Mouse (Mus musculus) thymus, adult 18-20 months (tissue): Measurements from ENCODE around the gene Shroom2.
"Not testable (repeated sequence)": the region's sequence is repeated elsewhere in the genome, so short reads cannot be mapped to it uniquely, and the experiment has no call there.

Experiments
- DNase-seq, 2 experiments: peaks; one replicate each; pipeline ENCODE4 v3.0.0; 2022; ENCODE audit warnings: mixed read lengths in 2 of 2

Gene Shroom2

GRCm38 (mm10) chrX:152768891-152769599 is at the start of gene Shroom2:
Gene Shroom2 (minus strand): TSS chrX:152769465.
- DNase-seq, result no peak

GRCm38 (mm10) chrX:152818996-152819395 is 49.7 kb upstream of the Shroom2 start:
- no peak for DNase-seq

DNA sequence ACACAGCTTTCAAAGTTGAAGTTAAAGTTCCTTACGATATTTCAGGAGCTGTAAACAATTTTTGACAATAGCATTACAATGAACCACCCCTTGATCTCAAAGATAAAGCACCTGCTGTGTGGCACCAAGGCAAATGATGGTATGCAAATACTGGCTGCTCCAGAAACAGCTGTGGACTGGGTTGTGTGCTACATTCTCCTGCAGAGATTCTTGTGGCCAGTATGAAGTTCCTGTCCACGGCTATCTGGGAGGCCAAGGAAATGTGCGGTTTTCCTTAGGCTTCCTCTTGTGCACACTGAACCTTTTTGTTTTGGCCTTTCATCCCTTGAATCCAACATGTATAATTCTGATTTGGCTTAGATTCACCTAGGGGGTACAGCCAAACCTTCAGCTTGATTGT is 44.1 kb upstream of the Shroom2 start:
- no peak for DNase-seq

DNA sequence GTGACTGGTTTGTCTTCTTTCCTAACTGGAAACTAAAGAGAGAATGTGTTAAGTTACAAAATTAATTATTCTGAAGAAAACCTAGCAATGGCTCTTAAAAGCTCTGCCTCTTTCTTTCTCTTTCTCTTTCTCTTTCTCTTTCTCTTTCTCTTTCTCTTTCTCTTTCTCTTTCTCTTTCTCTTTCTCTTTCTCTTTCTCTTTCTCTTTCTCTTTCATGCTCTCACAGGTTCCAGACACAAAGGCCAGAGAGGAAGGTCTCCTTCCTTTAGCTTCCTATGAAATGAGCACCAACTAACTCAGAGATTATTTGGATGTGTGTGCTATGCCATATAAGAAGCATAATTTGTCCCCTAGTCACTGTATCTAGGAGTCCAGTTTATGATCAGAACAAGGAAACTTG is 36.1 kb upstream of the Shroom2 start:
- no peak for DNase-seq

GRCm38 (mm10) chrX:152788611-152789010 is 19.3 kb upstream of the Shroom2 start:
- no peak for DNase-seq

- DNase-seq, result no peak
These were observed 18.9 kb upstream of the Shroom2 start for GRCm38 (mm10) chrX:152788129-152788528.

GRCm38 (mm10) chrX:152781720-152782403 is 12.6 kb upstream of the Shroom2 start, which contains the start of gene Gpr143:
Gene Gpr143 (plus strand): TSS chrX:152781921.
- DNase-seq, result no peak

GRCm38 (mm10) chrX:152769600-152770157 is 414 bp upstream of the Shroom2 start:
- DNase-seq, result no peak

DNA sequence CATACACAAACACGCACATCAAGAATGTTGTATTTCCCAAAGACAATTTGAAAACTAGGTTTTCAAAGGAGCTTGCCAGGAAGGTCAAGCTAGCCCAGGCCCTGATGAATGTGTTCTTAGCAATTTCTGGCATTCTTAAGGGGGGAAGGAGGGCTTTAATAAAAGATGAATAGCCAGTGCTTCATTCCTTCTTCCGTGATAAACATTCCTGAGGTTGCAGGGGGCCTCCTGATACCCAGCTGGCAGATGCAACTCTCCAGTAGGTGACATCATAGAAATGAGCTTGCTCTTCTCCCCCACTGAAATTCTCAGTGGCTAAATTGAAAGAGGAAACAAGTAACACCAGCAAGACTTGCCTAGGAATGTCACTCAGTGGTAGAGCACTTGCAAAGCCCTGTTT is 5.1 kb downstream of the Shroom2 start:
- DNase-seq, result no peak

- no peak for DNase-seq
These were observed 6.4 kb downstream of the Shroom2 start for GRCm38 (mm10) chrX:152762855-152763254.

GRCm38 (mm10) chrX:152762437-152762836 is 6.8 kb downstream of the Shroom2 start:
- DNase-seq, result no peak

DNA sequence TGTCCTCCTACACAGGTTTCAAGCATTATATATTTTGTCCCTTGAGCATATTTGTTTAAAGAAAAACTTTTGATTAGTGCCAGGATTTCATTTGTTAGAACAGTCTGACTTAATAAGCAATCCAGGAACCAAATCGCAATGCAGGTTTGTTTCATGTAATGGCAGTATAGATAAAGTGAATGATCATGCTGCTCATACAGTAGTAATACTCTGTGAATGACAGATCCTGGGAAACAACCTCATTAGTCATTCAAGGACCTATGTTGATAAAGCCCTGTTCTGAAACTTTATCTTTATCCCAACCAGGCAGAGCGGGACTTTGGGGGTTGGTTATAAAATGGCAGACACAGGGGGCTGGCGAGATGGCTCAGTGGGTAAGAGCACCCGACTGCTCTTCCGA is 13.0 kb downstream of the Shroom2 start:
- DNase-seq, result no peak

DNA sequence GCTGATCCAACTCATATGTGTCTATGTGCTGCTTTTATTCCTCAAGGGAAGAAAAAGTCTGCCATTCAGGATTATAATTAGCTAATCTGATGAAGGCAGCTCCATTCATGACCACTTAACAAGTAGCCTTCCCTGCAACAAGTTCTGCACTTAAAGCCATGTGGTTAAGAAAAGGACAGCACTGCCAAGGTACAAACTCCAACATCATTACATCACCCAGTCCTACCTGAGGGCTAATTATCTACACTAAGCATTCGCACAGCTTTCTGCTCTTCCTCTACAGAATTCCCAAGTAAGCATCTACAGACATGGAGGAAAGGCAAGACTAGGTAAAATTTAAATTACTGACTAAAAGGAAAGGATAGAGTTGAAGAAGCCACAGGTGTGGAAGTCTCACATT is 13.4 kb downstream of the Shroom2 start:
- DNase-seq, result no peak

GRCm38 (mm10) chrX:152745925-152746324 is 23.3 kb downstream of the Shroom2 start:
- no peak for DNase-seq

DNA sequence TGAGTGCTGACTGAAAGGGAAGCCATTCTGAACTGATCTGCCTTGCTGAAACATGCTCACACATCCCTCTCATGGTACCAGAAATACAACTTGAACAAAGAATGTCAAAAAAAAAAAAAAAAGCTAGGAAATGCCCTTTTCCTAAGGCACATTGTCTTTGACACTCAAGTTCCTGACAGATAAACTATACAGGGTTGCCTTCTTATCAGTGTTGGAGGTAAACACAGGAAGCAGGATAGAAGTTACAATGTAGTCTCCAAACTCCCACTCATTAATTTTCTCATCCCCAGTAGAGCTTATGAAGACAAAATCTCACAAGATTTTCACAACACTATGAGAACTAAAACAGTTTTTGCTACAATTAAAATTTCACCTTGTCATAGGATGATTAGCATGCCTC is 25.6 kb downstream of the Shroom2 start:
- no peak for DNase-seq

DNA sequence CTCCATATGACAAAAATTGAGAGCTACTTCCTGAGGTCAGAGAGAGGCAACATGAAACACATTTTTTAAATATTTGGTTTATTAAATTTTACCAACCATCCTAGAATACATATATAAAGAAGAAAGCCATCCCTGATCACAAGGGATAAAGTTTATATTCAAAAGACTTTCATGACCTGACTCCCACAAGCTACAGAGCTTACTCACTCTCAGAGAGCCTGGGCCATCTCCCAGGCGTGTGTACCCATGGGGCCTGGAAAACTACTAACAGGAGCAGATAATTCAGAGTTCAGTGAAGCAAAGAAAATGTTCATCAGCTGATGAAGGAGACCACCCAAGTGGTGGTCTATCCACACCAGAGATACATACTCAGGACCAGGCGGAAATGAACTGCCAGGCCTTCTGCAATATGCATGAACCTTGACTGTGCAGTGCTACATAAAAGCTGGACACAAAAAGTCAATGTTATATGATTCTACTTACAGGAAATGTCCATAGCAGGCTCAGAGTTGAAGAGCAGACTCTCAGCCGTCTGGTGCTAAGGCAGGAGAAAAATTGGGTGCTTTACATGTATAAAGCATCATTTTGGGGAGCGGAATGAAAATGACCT is 30.4 kb downstream of the Shroom2 start:
- DNase-seq, result no peak

DNA sequence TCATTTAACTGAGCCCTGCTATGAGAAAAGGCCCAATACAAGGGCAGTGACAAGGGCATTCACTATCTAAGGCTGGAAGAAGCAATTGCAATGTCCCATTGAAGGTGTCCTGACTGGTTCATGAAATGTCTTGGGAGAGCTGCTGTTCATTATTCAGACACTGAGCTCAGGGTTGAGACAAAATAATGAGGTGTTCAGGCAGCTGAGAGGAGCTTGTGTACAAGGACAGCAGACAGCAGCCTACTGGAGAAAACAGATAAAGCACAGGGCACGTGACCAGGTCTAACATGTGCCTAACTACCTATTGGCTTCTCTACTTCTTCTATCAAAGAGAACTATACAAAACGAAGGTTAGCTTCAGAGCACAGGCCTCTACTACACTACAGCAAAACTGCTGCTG is 31.1 kb downstream of the Shroom2 start:
- DNase-seq, result no peak

DNA sequence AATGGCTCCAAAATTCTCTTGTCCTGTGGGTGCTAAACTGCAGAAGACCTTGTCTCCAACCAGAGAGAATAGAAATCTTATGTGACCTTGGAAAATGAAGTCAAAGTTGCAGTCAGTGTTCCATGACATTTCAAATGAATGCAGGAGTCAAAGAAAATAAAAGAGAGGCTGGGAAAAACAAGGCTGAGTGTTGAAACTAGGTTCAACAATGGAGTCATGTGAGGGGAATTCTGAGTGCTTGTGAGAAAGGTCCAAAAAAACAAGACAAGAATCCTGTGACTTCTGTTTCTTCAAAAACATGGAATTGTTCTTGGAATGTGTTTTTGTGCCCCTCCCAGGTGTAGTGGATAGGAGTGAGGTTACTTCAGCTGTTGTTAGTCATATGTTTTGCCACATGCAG is 34.0 kb downstream of the Shroom2 start:
- no peak for DNase-seq

DNA sequence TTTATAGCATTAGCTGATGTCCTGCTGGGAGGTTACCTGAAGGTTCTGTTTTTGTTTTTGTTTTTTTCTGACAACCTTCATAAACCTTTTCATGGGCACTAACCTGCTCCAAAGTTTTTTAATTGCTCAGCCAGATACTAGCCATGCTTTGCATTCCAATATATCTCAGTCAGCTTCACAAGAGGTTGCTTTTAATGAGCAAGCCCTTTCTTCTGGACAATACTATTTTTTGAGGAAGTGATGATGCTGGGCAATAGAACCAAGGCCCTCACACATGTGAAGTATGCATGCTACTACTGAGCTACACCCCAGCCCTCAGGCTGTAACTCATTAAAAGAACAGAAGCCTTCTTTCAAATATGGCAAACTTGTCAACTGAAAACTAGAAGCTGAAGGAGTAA is 52.6 kb downstream of the Shroom2 start:
- DNase-seq, result no peak

GRCm38 (mm10) chrX:152710715-152711114 is 58.5 kb downstream of the Shroom2 start:
- DNase-seq, result not testable (repeated sequence)

GRCm38 (mm10) chrX:152708359-152708758 is 60.9 kb downstream of the Shroom2 start:
- DNase-seq, result no peak

DNA sequence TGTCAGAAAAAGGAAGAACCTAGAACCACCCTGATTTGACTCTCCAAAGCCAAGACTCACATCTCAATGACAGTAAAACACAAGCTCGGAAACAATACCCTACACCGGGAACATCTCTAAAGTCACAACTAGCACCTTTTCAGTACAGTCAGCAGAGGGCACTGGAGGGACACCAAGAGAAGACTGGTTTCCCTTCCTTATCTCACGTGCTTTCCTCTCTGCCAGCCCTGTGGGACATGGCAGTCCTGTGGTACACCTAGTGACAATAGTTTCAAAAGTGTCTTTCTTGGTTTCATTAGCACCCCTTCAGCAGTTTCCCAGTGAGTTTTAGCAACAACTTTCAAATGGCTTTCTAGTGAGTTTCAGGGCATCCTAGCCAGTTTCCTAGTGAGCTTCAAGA is 63.9 kb downstream of the Shroom2 start:
- DNase-seq, result no peak

DNA sequence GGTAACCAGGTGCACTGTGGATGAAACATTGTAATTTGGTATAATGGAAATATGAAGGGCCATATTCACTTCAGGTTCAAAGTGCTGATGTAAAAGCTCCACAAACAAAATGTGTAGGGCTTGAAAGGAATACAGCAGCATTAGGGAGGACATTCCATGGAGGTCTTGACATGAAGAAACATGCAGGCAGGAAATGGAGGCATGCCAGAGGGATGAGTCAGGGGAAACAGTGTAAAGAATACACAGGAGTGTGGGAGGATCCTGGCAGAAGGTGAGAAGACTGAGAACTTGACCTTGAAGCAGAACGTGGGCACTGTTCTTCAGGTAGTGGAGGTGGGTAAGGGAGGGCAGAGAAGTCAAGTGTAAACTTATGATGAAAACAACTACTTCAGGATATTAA is 65.6 kb downstream of the Shroom2 start:
- DNase-seq, result no peak

DNA sequence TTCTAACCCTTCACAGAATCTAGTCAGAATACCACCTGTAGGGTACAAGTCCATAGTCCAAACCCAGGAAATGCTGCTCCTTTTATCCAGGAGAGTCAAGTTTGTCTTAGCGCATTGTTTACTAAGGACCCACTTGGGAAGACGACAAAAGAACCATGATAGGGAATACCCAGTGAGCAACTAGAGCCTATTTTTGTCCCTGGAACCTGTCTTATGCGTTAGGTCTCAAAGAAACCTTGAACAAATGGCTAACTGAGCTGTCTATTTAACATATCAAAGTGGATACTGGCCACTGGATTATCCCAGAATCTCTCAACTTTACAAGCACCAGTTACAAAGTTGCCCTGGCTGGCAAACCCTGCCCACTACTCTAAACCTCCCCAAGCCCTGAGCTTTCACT is 67.6 kb downstream of the Shroom2 start:
- DNase-seq, result no peak
